Mouse (Mus musculus) heart, embryonic 11.5 days (tissue): ENCODE results near the gene Sema6d. TPM values are rescaled to one million over a fixed set of nuclear protein-coding genes. Genes with fewer than 3 reads are reported as not detected.
"Not testable (repeated sequence)": the region's sequence is repeated elsewhere in the genome, so short reads cannot be mapped to it uniquely, and the experiment has no call there.

Experiments
- ATAC-seq: fragments of 200-750 bp; cut with Nextera tagmentation; replicated peaks from 2 replicates; pipeline ENCODE4 v1.8.0; 2017; ENCODE audit warnings: moderate library complexity; ENCODE audit not compliant: insufficient number of reproducible peaks, low FRiP score, low TSS enrichment
- H3K27ac ChIP-seq: fragments of 300-500 bp; sonication (generic); 2 replicates; pipeline ENCODE4 v1.5.1; 2014; ENCODE audit warnings: mild to moderate bottlenecking, low read depth, low read length
- H3K27me3 ChIP-seq: fragments of 300-500 bp; sonication (generic); 2 replicates; pipeline ENCODE4 v1.6.1; 2014; ENCODE audit warnings: mild to moderate bottlenecking, low read length, mixed read lengths; ENCODE audit not compliant: control insufficient read depth, insufficient read depth
- H3K36me3 ChIP-seq: fragments of 300-500 bp; sonication (generic); 2 replicates; pipeline ENCODE4 v1.6.1; 2014; ENCODE audit warnings: mild to moderate bottlenecking, low read length, moderate library complexity, mixed read lengths; ENCODE audit not compliant: control insufficient read depth, insufficient read depth
- H3K4me1 ChIP-seq: fragments of 300-500 bp; sonication (generic); 2 replicates; pipeline ENCODE4 v1.6.1; 2014; ENCODE audit warnings: low read length; ENCODE audit not compliant: control insufficient read depth, insufficient read depth
- H3K4me2 ChIP-seq: fragments of 300-500 bp; sonication (generic); 2 replicates; pipeline ENCODE4 v1.6.1; 2014; ENCODE audit warnings: mild to moderate bottlenecking, moderate library complexity
- H3K4me3 ChIP-seq: fragments of 300-500 bp; sonication (generic); 2 replicates; pipeline ENCODE4 v1.5.1; 2014; ENCODE audit warnings: low read depth, low read length
- H3K9ac ChIP-seq: fragments of 300-500 bp; sonication (generic); 2 replicates; pipeline ENCODE4 v1.6.1; 2014; ENCODE audit warnings: mild to moderate bottlenecking, low read depth, low read length, moderate library complexity
- H3K9me3 ChIP-seq: fragments of 300-500 bp; sonication (generic); replicated peaks from 2 replicates; pipeline ENCODE4 v1.6.1; 2016; ENCODE audit warnings: low read length; ENCODE audit not compliant: control insufficient read depth
- WGBS: fragments of 180-500 bp; shearing (Covaris S2); extraction: QIAGEN DNeasy Blood & Tissue Kit; methylation state at CpG from one replicate; pipeline ENCODE4 v1.1.7; 2014; ENCODE audit not compliant: insufficient replicate concordance; 5-methylcytosine and 5-hydroxymethylcytosine counted together
- polyA plus RNA-seq: library from polyadenylated mRNA; unstranded; fragments of >200 nt; fragmentation: Nextera tagmentation; extraction: Ambion mirVana; gene quantifications from 2 replicates; pipeline ENCODE4 v1.2.1, GENCODE M21; 2014

Gene Sema6d
- polyA plus RNA-seq, 1 experiment from 2014 or later: 24.9 TPM

DNA sequence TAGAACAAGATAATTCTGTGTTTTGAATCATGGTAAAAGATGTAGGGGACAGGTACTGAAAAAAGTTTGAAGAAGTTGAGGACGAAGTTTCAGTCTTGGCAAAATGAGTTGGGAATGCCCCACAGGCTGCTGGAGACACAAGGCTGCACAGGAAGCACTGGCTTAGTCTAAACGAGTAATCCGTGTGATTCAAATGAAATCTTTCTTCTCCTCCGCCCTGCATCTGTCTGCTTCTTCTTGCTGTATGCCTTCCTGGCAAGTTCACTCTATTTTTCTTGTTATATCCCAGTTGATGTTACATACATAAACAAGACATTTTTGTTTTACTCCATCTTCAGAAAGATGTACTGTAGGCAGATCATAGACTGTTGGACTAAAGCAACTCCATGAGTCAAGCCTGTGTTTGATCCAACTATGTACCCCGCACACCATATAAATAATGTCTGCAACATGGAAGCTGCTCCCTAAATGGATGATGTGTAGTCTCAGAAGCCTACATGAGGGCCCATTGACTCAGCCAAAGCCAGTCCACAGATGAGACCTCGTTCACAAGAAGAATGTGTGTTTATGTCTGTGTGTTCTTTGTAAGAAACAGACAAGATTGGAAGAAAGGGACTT, 234.4 kb downstream of the Sema6d start:
- H3K4me2 ChIP-seq: no peak overlapping the region
- no peaks in the 10 kb centered on the region for H3K36me3 ChIP-seq
- H3K9me3 ChIP-seq: no peaks in the 10 kb centered on the region
- no peak for ATAC-seq
- no peaks in the 10 kb centered on the region for H3K27me3 ChIP-seq
- no peak overlapping the region for H3K27ac ChIP-seq
- H3K4me3 ChIP-seq: no peak overlapping the region
- H3K9ac ChIP-seq: no peak overlapping the region
- no peaks in the 10 kb centered on the region for H3K4me1 ChIP-seq
- WGBS: 91% methylated on average over 6 of the region's 6 CpGs

DNA sequence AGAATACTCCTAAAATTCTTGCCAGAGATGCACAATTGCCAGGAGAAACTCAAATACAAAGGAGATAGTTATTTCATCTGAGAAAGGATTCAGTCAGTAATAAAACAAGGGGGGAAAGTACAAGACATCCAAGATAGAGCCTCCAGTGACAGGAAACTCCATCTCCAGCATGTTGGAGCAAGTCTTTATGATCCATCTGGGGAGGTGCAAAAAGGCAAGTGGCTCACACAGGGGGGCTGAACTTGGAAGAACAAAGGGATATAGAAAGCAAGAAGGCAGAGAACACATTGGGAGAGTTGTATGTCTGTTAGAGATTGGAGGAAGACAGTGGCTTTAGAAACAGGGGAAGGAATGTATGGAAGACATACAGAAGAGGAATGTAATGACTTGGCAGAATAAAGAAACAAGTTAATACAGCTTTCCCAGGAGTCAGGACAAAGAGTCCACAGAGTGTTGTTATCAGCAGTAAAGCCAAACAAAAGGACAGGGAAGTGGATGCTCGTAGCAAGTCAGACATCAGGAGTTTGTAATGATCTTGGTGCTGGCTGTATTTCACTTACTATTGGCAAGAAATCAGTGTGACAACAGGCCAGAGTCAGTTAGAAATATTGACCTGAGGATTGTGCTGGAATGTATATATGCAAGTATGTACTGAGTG, 239.8 kb downstream of the Sema6d start:
- no peak overlapping the region for H3K27ac ChIP-seq
- H3K27me3 ChIP-seq: no peaks in the 10 kb centered on the region
- WGBS: 36% methylated on average over 1 of the region's 1 CpGs
- H3K4me1 ChIP-seq: 0 out of 2 replicates have a peak, but pooled peaks cover 2% of the 10 kb centered on the region
- H3K4me3 ChIP-seq: no peak overlapping the region
- no peak overlapping the region for H3K9ac ChIP-seq
- H3K9me3 ChIP-seq: no peaks in the 10 kb centered on the region
- ATAC-seq: no peak
- H3K4me2 ChIP-seq: no peak overlapping the region
- H3K36me3 ChIP-seq: no peaks in the 10 kb centered on the region

DNA sequence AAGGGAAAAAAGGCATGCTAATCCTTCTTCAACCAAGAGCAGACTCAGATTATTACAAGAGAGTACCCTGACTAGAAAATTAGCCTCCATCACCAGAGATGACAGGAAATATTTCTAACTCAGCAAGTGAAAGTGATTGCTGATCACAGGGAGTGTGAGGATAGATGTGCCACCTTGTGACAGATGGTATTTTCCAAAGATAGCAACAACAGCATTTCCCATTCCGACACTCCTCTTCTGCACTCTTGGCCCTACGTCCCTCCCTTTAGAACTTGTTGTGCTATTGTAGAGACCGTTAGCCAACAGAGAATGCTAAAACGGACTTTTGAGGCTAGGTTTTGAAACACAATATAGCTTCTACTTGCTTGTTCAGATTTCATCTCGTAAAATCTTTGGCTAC, 243.1 kb downstream of the Sema6d start:
- H3K36me3 ChIP-seq: no peaks in the 10 kb centered on the region
- WGBS: 40% methylated on average over 5 of the region's 5 CpGs
- no peak overlapping the region for H3K4me3 ChIP-seq
- peak overlapping the region; percentile 57; the same call in 1 of the 2 replicates for H3K27ac ChIP-seq
- H3K4me1 ChIP-seq: peaks cover 19% of the 10 kb centered on the region
- no peak overlapping the region for H3K9ac ChIP-seq
- H3K27me3 ChIP-seq: no peaks in the 10 kb centered on the region
- no peak for ATAC-seq
- H3K4me2 ChIP-seq: no peak overlapping the region
- no peaks in the 10 kb centered on the region for H3K9me3 ChIP-seq

DNA sequence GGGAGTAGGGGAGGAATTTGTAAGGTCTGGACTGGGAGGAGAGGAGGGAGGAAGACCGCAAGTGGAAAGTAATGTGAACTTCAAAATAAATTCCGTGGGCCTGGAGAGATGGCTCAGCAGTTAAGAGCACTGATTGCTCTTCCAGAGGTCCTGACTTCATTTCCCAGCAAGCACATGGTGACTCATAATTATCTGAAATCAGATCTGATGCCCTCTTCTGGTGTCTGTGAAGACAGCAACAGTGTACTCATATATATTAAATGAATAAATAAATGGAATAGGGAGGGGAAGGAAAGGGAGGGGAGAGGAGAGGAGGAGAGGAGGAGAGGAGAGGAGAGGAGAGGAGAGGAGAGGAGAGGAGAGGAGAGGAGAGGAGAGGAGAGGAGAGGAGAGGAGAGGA, 244.9 kb downstream of the Sema6d start:
- H3K4me3 ChIP-seq, H3K4me2 ChIP-seq, H3K9ac ChIP-seq, H3K36me3 ChIP-seq, H3K27me3 ChIP-seq, ATAC-seq, H3K9me3 ChIP-seq, H3K27ac ChIP-seq: not testable (repeated sequence)
- 71% methylated on average over 2 of the region's 2 CpGs for WGBS
- H3K4me1 ChIP-seq: peaks cover 19% of the 10 kb centered on the region

DNA sequence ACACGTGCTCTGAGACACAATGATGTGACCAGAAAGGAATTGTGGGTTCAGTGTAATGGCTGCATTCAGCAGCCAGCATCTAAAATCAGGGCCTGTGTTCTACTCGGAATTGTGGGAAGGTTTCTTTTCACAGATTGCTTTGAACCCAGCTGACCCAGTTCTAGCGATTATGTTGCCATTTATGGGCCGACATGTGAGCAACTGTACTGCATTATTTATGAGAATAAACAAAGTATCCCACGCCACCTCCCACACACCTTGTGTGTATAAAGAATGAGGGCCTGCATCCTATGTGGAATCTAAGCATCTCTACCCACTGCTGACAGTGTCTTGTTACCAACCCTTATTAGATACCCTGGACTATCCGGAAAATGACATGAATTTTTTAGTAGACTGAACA, 248.5 kb downstream of the Sema6d start:
- 80% methylated on average over 6 of the region's 6 CpGs for WGBS
- no peaks in the 10 kb centered on the region for H3K36me3 ChIP-seq
- no peak for ATAC-seq

DNA sequence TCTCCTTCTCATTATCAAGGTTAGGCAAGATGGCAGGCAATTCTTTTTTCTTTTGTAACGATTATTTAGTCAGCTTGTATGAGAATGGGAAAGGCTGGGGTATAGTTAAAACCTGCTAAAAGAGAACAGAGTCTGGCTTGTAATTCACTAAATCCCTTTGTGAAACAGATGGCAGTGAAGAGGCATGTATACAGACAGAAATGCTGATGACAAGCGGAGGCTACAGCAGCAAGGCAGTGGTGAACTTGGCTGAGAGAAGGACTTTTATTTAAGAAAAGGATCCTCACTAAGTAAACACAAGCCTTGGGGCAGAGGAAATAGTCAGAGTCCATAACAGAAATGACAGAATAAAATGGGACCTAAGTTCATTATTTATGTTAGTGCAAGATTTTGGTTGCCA, 264.4 kb downstream of the Sema6d start:
- H3K4me1 ChIP-seq: no peaks in the 10 kb centered on the region
- H3K4me3 ChIP-seq: no peak overlapping the region
- H3K9ac ChIP-seq: no peak overlapping the region
- H3K36me3 ChIP-seq: no peaks in the 10 kb centered on the region
- no peak overlapping the region for H3K27ac ChIP-seq
- no peak for ATAC-seq
- H3K27me3 ChIP-seq: no peaks in the 10 kb centered on the region
- no peak overlapping the region for H3K4me2 ChIP-seq
- H3K9me3 ChIP-seq: no peaks in the 10 kb centered on the region
- 78% methylated on average over 2 of the region's 2 CpGs for WGBS

More for the DNA sequence above, 248.5 kb downstream of the Sema6d start:
- Histone ChIP-seq H3K9ac (no peak overlapping the region), H3K27me3 (no peaks in the 10 kb centered on the region), H3K4me2 (no peak overlapping the region), H3K4me3 (no peak overlapping the region), H3K9me3 (no peaks in the 10 kb centered on the region), H3K4me1 (peaks cover 17% of the 10 kb centered on the region), H3K27ac (no peak overlapping the region)

DNA sequence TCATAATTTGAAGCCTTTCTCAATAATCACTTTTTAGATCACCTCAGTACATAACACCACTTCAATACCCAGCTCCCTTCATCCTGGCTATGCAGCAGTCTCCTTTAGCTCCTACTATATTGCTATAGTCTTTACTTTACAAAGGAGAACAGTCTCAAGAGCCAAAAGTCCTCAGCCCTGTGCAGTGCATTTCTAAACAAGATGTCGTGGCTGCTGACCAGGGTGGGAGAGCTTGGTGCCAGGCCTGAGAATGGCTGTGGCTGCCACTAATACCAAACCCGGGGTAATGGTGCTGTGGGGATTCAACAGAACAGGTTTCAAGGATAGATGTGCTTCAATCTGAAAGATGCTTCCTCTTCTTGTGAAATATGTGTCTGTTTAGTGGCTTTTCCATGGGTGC, 264.9 kb downstream of the Sema6d start:
- WGBS: 89% methylated on average over 2 of the region's 2 CpGs
- H3K9ac ChIP-seq: no peak overlapping the region
- H3K27ac ChIP-seq: no peak overlapping the region
- ATAC-seq: no peak
- H3K27me3 ChIP-seq: no peaks in the 10 kb centered on the region
- H3K4me3 ChIP-seq: no peak overlapping the region
- H3K9me3 ChIP-seq: no peaks in the 10 kb centered on the region
- no peak overlapping the region for H3K4me2 ChIP-seq
- H3K36me3 ChIP-seq: no peaks in the 10 kb centered on the region
- no peaks in the 10 kb centered on the region for H3K4me1 ChIP-seq

DNA sequence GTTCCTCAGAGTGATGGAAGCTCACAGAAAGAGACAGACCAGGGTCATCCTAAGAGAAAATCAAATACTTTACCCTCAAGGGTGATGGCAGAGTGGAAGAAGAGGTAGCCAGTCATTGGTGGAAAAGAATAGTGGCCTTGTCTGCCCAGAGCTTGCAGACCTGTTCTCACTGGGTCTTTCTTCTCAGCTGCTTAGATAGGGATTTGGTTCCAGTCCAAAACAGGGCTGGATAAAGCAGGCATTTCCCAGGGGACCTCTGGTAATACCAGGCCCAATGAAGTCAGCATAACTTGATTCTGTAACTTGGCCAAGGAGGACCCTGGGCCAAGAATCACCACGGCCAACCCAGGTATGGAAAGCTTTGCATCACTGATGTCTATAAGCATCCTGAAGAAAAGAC, 279.5 kb downstream of the Sema6d start:
- Histone ChIP-seq H3K4me2 (no peak overlapping the region), H3K9me3 (no peaks in the 10 kb centered on the region), H3K9ac (no peak overlapping the region), H3K36me3 (no peaks in the 10 kb centered on the region), H3K4me1 (peaks cover 17% of the 10 kb centered on the region), H3K27me3 (no peaks in the 10 kb centered on the region), H3K27ac (no peak overlapping the region), H3K4me3 (no peak overlapping the region)
- ATAC-seq: no peak
- 52% methylated on average over 1 of the region's 1 CpGs for WGBS

DNA sequence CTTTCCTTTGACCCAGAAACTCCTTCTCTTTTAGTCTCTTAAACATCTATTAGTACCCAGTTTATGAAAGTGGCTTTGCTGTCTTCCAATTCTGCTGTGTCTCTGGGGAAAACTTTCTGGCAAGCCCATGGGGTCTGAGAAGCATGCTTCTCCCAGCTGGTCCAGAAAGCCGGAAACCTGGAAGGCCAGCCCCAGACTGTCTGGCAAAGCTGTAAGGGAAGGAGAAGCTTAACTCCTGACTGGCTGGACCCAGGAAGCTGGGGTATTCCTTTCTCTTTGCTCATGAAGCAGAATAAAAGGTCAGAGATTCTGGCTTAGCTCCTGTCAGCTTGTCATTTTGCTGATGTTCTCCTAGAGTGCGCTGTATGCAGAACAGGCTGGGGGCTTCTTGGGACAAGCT, 280.2 kb downstream of the Sema6d start:
- no peaks in the 10 kb centered on the region for H3K36me3 ChIP-seq
- H3K4me2 ChIP-seq: no peak overlapping the region
- H3K9me3 ChIP-seq: no peaks in the 10 kb centered on the region
- 34% methylated on average over 2 of the region's 2 CpGs for WGBS
- no peak overlapping the region for H3K4me3 ChIP-seq
- H3K4me1 ChIP-seq: peaks cover 17% of the 10 kb centered on the region
- no peak overlapping the region for H3K27ac ChIP-seq
- no peak for ATAC-seq
- H3K27me3 ChIP-seq: no peaks in the 10 kb centered on the region
- H3K9ac ChIP-seq: no peak overlapping the region
